Mouse (Mus musculus) forebrain, embryonic 12.5 days (tissue): ENCODE measurements around the gene Slc22a12. TPM values are rescaled to one million over a fixed set of nuclear protein-coding genes. Genes with fewer than 3 reads are reported as not detected.

Source experiments
- ATAC-seq: fragments of 200-750 bp; cut with Nextera tagmentation; 2 replicates; pipeline ENCODE4 v1.8.0; 2017; ENCODE audit warnings: moderate TSS enrichment; ENCODE audit not compliant: low FRiP score
- H3K27ac ChIP-seq: fragments of 300-500 bp; sonication (generic); 2 replicates; pipeline ENCODE4 v1.5.1; 2016; ENCODE audit warnings: mild to moderate bottlenecking
- H3K27me3 ChIP-seq: fragments of 300-500 bp; sonication (generic); 2 replicates; pipeline ENCODE4 v1.6.1; 2016; ENCODE audit warnings: mild to moderate bottlenecking
- H3K36me3 ChIP-seq: fragments of 300-500 bp; sonication (generic); replicated peaks from 2 replicates; pipeline ENCODE4 v1.6.1; 2016; ENCODE audit warnings: mild to moderate bottlenecking
- H3K4me1 ChIP-seq: fragments of 300-500 bp; sonication (generic); 2 replicates; pipeline ENCODE4 v1.6.1; 2016
- H3K4me2 ChIP-seq: fragments of 300-500 bp; sonication (generic); 2 replicates; pipeline ENCODE4 v1.6.1; 2016; ENCODE audit warnings: mild to moderate bottlenecking, moderate library complexity
- H3K4me3 ChIP-seq: fragments of 300-500 bp; sonication (generic); replicated peaks from 2 replicates; pipeline ENCODE4 v1.5.1; 2016; ENCODE audit warnings: mild to moderate bottlenecking
- H3K9ac ChIP-seq: fragments of 300-500 bp; sonication (generic); 2 replicates; pipeline ENCODE4 v1.6.1; 2016; ENCODE audit warnings: mild to moderate bottlenecking
- H3K9me3 ChIP-seq: fragments of 300-500 bp; sonication (generic); 2 replicates; pipeline ENCODE4 v1.6.1; 2016
- WGBS: fragments of 180-500 bp; shearing (Covaris S2); methylation state at CpG from one replicate; pipeline ENCODE4 v1.1.7; 2016; 5-methylcytosine and 5-hydroxymethylcytosine counted together
- polyA plus RNA-seq: library from polyadenylated mRNA; unstranded; fragments of >200 nt; fragmentation: Nextera tagmentation; extraction: Ambion mirVana; gene quantifications from 2 replicates; pipeline ENCODE4 v1.2.1, GENCODE M21; 2016

Gene Slc22a12
- polyA plus RNA-seq, 1 experiment from 2014 or later, result not detected

DNA sequence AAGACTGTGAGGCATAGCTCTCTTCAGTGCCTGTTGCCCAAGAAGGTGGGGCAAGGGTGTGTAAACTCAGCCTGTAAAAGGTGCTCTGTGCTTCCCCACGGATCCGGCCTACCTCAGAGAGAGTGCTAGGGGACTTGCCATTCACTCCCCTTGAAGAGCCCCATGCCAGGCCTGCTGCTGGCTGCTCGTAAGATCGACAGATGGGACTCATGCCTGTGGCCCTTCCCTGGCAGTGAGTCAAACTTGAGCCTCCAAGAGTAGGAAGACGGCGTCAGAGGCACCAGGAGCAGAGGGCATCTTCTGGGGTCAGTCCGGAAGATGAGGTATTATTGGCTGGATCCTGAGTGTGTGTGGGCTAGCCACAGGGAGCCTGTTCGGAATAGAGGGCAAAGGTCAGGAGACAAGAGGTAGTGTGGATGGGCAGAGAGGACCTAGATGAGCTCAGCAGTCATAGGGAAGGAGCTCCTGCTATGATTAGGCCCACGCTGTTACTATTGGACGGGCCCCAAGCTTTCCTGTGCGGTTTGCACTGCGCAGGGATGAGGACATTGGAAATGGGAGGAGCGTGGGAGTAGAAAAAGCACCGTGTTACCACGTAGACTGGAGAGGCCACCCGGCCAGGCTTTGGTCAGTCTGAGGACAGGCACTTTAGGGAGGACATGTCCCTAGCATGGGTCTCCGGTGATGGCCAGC is 14.8 kb downstream of the Slc22a12 start:
- ATAC-seq, result no peak
- H3K4me2 ChIP-seq, result no peak overlapping the region
- H3K4me1 ChIP-seq, result peaks cover 39% of the 10 kb centered on the region
- no peaks in the 10 kb centered on the region for H3K9me3 ChIP-seq
- H3K4me3 ChIP-seq, result no peak overlapping the region
- 85% methylated on average over 17 of the region's 17 CpGs for WGBS
- H3K9ac ChIP-seq, result no peak overlapping the region
- peaks cover 20% of the 10 kb centered on the region for H3K36me3 ChIP-seq
- H3K27me3 ChIP-seq, result peaks cover 10% of the 10 kb centered on the region
- no peak overlapping the region for H3K27ac ChIP-seq

DNA sequence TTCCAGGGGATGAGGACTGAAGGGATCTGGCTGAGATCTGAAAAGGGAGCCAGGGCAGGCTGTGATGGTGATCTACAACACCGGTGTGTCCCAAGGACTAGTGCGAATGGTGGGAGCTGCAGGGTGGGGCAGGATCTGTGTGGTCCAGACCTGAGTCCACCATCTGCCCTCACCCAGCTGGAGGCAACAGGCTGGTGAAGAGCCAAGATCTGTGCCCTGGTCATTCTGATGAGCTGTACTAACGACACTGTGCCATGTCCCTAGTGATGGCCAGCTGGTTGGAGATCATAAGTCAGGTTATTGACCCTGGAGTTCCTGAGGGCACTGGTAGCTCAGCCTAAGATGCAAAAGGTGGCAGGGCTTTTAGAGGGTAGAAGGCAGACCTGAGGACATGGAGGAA is 15.4 kb downstream of the Slc22a12 start:
- no peak overlapping the region for H3K27ac ChIP-seq

DNA sequence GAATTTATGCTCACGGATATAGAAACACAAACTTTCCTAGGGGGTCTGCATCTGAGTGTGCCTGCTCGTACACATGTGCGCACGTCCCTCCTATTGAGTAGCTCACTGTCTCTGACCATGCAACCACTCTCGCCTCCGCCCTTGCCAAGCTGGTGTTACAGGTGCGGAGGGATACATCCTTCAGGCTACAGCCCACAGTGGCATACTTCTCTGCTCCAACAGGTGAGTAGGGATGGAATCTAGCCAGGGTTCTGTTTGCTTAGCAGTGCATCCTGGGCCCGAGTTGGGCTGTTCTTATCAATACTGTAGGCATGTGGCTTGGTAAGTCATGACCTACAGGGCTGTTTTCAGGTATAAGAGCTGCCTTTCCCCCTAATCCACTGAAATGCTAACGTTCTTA is 16.8 kb downstream of the Slc22a12 start:
- Histone ChIP-seq H3K9ac (no peak overlapping the region), H3K9me3 (no peaks in the 10 kb centered on the region), H3K4me3 (no peak overlapping the region), H3K4me2 (no peak overlapping the region), H3K4me1 (peaks cover 19% of the 10 kb centered on the region), H3K27me3 (no peaks in the 10 kb centered on the region), H3K27ac (no peak overlapping the region), H3K36me3 (peaks cover 35% of the 10 kb centered on the region)
- 92% methylated on average over 9 of the region's 9 CpGs for WGBS
- no peak for ATAC-seq

More for the DNA sequence above, 15.4 kb downstream of the Slc22a12 start:
- Histone ChIP-seq H3K4me2 (no peak overlapping the region), H3K36me3 (peaks cover 23% of the 10 kb centered on the region), H3K4me1 (peaks cover 33% of the 10 kb centered on the region), H3K9ac (no peak overlapping the region), H3K27me3 (peaks cover 10% of the 10 kb centered on the region), H3K4me3 (no peak overlapping the region), H3K9me3 (no peaks in the 10 kb centered on the region)
- ATAC-seq, result no peak
- 94% methylated on average over 3 of the region's 3 CpGs for WGBS

DNA sequence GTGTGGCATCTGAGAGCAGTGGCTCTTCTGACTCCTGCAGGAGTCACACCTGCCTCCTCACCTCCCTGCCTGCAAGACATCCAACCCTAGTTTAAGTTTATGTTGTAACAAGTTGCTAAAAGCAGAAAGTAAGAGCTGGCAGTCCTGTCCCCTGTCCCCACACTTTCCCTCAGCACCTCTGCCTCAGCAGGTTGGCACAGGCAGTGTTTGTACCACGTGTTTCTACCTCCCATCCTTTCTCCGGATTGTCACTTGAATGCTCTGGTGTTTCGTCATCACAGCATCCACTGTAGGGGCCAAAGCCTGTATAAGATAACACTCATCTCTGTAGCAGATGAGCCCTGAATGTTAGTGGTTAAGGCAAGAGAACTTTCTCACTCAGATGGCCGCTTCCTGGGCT is 17.8 kb downstream of the Slc22a12 start:
- peaks cover 44% of the 10 kb centered on the region for H3K36me3 ChIP-seq
- H3K9ac ChIP-seq, result no peak overlapping the region
- peaks cover 15% of the 10 kb centered on the region for H3K4me1 ChIP-seq
- 77% methylated on average over 4 of the region's 4 CpGs for WGBS
- no peak for ATAC-seq
- no peaks in the 10 kb centered on the region for H3K9me3 ChIP-seq
- H3K27me3 ChIP-seq, result no peaks in the 10 kb centered on the region
- no peak overlapping the region for H3K4me3 ChIP-seq
- no peak overlapping the region for H3K4me2 ChIP-seq
- no peak overlapping the region for H3K27ac ChIP-seq

DNA sequence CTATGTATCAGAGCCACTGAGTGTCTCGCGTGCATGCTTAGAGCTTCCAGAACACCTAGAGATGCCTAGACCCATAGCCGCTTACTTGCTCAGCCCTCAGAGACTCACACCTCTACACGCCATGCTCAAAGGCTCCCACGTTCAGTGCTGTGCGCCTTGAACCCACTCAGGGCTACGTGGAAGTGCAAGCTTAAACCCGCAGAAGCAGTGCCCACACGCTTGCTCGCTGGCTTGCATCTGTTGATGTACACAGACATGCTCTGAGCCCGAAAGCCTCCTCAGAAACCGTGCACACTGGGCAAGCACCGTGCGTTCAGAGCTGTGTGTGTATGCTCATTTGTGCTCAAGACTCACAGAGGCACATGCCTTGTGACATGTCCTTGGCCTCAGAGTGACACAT is 20.5 kb downstream of the Slc22a12 start:
- ATAC-seq, result no peak
- H3K4me3 ChIP-seq, result no peak overlapping the region
- H3K4me2 ChIP-seq, result no peak overlapping the region
- no peaks in the 10 kb centered on the region for H3K27me3 ChIP-seq
- H3K36me3 ChIP-seq, result peaks cover 47% of the 10 kb centered on the region
- H3K4me1 ChIP-seq, result peaks cover 31% of the 10 kb centered on the region
- no peaks in the 10 kb centered on the region for H3K9me3 ChIP-seq
- H3K9ac ChIP-seq, result no peak overlapping the region
- 94% methylated on average over 14 of the region's 14 CpGs for WGBS
- H3K27ac ChIP-seq, result no peak overlapping the region

DNA sequence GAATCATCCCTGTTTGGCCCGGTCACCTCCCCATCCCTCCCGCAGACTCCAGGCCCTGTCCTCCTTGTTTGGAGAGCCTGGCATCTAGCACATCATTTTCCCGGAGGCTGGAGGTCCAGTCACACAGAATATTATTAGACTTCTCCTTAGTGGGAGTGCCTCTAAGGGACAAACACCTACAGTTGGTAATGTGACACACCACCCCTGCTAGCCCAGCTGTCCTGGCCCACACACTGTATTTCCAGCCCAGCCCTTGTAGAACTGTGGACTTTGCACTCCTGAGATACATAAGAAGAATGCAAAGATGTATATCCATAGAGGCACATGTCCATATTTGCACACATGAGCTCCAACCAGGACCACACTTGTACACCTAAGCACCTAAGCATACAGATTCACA is 21.2 kb downstream of the Slc22a12 start:
- Histone ChIP-seq H3K36me3 (peaks cover 48% of the 10 kb centered on the region), H3K4me3 (no peak overlapping the region), H3K4me2 (no peak overlapping the region), H3K9ac (no peak overlapping the region), H3K27ac (no peak overlapping the region), H3K4me1 (peaks cover 36% of the 10 kb centered on the region), H3K9me3 (no peaks in the 10 kb centered on the region), H3K27me3 (no peaks in the 10 kb centered on the region)
- ATAC-seq, result no peak
- 78% methylated on average over 3 of the region's 3 CpGs for WGBS

DNA sequence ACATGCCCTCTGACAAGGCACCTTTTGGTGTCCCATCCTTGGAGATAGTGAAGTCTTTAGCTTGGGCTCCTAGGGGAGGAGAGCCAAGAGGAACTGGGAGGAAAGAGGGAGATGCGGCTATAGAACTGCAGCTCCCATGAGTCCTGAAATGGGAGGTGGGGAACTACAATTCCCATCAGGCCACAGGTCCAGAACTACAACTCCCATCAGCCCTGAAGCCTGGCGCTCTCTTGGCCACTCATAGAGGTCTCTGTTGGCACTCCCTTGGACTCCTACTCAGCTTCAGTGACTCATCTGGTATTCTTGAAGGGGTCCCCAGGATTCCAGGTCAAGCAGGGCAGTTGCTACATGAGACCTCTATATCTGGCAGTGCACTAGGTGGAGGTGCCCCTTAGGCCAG is 23.3 kb downstream of the Slc22a12 start:
- peaks cover 48% of the 10 kb centered on the region for H3K36me3 ChIP-seq
- H3K27ac ChIP-seq, result peak overlapping the region; percentile 91
- H3K4me1 ChIP-seq, result peaks cover 46% of the 10 kb centered on the region
- peak; percentile 36; the same call in 1 of the 2 replicates for ATAC-seq
- no peaks in the 10 kb centered on the region for H3K9me3 ChIP-seq
- no peak overlapping the region for H3K4me2 ChIP-seq
- no peaks in the 10 kb centered on the region for H3K27me3 ChIP-seq
- no peak overlapping the region for H3K4me3 ChIP-seq
- H3K9ac ChIP-seq, result no peak overlapping the region
- 66% methylated on average over 2 of the region's 2 CpGs for WGBS

DNA sequence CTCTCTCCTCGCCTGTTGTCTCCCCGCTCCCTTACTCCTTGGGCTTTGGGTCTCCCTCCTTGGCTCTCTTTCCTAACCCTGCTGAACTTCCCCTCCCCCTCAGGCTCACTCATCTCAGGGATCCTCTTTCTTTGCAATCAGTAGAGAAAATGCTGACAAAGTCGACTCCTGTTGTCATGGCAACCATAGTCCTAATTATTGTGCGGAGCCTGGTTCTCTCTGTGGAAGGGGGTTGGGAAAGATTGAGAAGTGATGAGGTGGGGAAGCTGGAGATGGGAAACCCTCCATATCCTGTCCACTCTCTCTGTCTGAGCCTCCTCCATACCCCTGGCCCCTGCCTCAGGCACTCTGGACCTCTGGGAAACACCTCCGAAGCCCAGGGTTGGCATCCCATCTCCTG is 24.2 kb downstream of the Slc22a12 start:
- no peaks in the 10 kb centered on the region for H3K9me3 ChIP-seq
- ATAC-seq, result peak; percentile 73
- H3K4me3 ChIP-seq, result no peak overlapping the region
- H3K4me1 ChIP-seq, result peaks cover 55% of the 10 kb centered on the region
- peaks cover 51% of the 10 kb centered on the region for H3K36me3 ChIP-seq
- H3K27ac ChIP-seq, result peak overlapping the region; percentile 91
- no peaks in the 10 kb centered on the region for H3K27me3 ChIP-seq
- H3K4me2 ChIP-seq, result peak overlapping the region; percentile 39
- 23% methylated on average over 5 of the region's 5 CpGs for WGBS
- H3K9ac ChIP-seq, result 0 out of 2 replicates have a peak overlapping the region, but pooled peaks have one; percentile 17

DNA sequence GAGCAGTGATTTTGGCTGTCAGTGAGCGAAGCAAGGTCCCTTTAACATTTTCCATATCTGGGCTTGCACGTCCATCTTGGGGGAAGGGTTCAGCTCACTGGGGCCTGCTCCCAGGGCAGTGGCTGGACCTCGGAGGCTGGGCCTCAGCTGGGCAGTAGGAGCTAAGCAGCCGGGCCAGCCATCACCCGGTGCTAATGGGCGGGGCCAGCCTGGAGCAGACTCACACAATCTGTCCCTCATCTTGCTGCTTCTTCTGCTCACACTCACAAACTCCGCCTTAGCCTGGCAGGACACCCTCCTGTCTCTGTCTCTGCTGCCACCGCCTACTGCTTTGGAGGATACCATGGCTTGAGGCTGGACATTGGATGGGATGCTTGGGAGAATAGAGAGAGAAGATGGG is 26.7 kb downstream of the Slc22a12 start:
- Histone ChIP-seq H3K27me3 (no peaks in the 10 kb centered on the region; the same call in 1 of the 2 replicates), H3K4me2 (no peak overlapping the region), H3K9ac (no peak overlapping the region), H3K27ac (no peak overlapping the region), H3K4me3 (no peak overlapping the region), H3K9me3 (no peaks in the 10 kb centered on the region), H3K36me3 (peaks cover 45% of the 10 kb centered on the region), H3K4me1 (peaks cover 72% of the 10 kb centered on the region)
- ATAC-seq, result no peak
- 76% methylated on average over 8 of the region's 8 CpGs for whole genome bisulfite sequencing

DNA sequence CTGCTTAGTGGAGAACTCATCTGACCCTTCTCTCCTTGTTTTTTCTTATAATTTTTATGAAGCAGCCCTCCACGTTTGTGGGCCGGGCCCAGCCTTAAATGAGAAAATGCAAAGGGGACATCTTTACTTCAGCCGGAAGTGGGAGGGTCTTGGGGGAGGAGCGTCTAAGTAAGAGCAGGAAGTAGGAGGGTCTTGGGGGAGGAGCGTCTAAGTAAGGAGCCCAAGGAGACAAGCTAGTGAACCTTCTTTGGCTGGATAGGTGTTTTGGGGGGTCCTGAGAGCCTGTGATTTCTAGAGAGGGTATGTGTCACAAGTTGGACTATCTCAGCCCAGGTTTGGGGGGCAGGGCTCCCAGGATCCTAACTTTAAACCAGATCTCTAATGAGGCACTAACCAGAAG is 27.4 kb downstream of the Slc22a12 start:
- H3K27ac ChIP-seq, result no peak overlapping the region
- no peaks in the 10 kb centered on the region; the same call in 1 of the 2 replicates for H3K27me3 ChIP-seq
- WGBS, result 75% methylated on average over 5 of the region's 5 CpGs
- no peak overlapping the region for H3K4me2 ChIP-seq
- peaks cover 72% of the 10 kb centered on the region for H3K4me1 ChIP-seq
- H3K9ac ChIP-seq, result no peak overlapping the region
- H3K36me3 ChIP-seq, result peaks cover 44% of the 10 kb centered on the region
- H3K4me3 ChIP-seq, result no peak overlapping the region
- ATAC-seq, result no peak
- H3K9me3 ChIP-seq, result no peaks in the 10 kb centered on the region

DNA sequence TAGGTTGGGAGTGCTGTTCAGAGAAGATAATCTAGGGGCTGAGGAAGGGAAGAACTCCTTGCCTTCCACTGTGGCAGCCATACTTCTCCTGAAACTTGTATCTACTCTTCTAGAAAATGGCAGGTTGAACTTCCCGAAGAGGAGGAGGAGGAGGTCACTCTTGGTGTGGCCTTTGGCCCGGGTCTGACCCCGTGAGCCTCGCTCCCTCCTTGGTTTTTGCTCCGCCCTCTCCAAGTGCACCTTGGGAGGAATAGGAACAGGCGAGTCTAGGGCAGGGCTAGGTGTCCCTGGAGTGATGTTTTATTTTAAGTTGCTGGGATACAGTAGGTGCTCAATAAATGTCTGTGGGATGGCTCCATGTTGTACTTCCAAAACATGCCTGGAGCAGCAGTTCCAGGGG is 27.9 kb downstream of the Slc22a12 start:
- Histone ChIP-seq H3K4me1 (peaks cover 67% of the 10 kb centered on the region), H3K36me3 (peaks cover 39% of the 10 kb centered on the region), H3K9ac (no peak overlapping the region), H3K9me3 (no peaks in the 10 kb centered on the region), H3K27ac (no peak overlapping the region), H3K4me2 (no peak overlapping the region), H3K4me3 (no peak overlapping the region), H3K27me3 (no peaks in the 10 kb centered on the region; the same call in 1 of the 2 replicates)
- WGBS, result 77% methylated on average over 6 of the region's 6 CpGs
- ATAC-seq, result no peak

DNA sequence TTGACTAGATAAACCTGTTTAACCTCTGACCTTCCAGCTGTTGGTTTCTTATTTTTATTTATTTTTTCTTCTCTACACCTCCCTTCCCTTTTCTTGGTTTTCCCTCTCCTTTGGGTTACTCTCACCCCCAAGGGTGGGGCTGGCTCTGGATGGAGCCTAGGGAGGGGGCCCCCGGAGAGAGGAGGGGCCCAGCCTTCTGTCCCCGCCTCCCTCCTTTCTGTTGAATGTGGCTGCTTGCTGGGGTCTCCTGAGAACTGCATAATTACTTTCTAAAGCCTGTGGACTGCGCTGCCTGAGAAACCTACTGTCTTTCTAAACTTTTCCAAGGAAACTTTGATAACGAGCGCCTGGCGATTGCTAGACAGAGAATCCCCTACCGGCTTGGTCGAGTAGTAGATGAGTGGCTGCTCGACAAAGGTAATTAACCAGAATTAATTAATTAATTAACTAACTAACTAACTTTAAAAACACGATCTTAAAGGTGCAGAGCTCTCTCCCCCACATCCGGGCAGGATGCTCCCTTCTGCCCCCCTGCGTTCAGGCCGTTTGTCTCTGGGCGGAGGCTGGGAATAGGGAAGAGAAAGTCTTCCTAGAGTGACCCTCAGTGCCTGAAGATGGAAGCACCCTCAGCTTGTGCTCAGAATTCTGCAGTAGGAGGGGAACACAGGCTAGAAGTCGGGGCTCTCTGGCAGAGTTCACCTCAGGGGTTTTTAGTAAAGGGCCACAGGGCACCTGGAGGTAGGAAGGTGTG is 29.3 kb downstream of the Slc22a12 start:
- Histone ChIP-seq H3K4me2 (peak overlapping the region; percentile 8), H3K9ac (peak overlapping the region; percentile 17; the same call in 1 of the 2 replicates), H3K4me1 (peaks cover 54% of the 10 kb centered on the region), H3K27me3 (no peaks in the 10 kb centered on the region; the same call in 1 of the 2 replicates), H3K9me3 (no peaks in the 10 kb centered on the region), H3K27ac (no peak overlapping the region), H3K36me3 (peaks cover 46% of the 10 kb centered on the region), H3K4me3 (no peak overlapping the region)
- peak; percentile 45; the same call in 1 of the 2 replicates for ATAC-seq
- WGBS, result 4% methylated on average over 15 of the region's 15 CpGs
